Mouse (Mus musculus) telencephalon, adult 2 months (tissue): ENCODE results near the gene Tgm2.

Experiments
- DNase-seq: peaks from one replicate; pipeline ENCODE4 v3.0.0-alpha.2; 2011; ENCODE audit warnings: low read depth, low spot score

Gene Tgm2

GRCm38 (mm10) chr2:158114931-158115330 is 31.3 kb downstream of the Tgm2 start:
- DNase-seq = no peak

GRCm38 (mm10) chr2:158113591-158114257 is 32.5 kb downstream of the Tgm2 start:
- DNase-seq = no peak

- DNase-seq = no peak
Measured at GRCm38 (mm10) chr2:158109516-158109915, 36.7 kb downstream of the Tgm2 start.

GRCm38 (mm10) chr2:158106947-158107587 is 39.2 kb downstream of the Tgm2 start:
- DNase-seq = no peak

- DNase-seq = no peak
Measured at GRCm38 (mm10) chr2:158105605-158106004, 40.6 kb downstream of the Tgm2 start.

- DNase-seq = no peak
Measured at GRCm38 (mm10) chr2:158104966-158105365, 41.3 kb downstream of the Tgm2 start.

GRCm38 (mm10) chr2:158101768-158102167 is 44.5 kb downstream of the Tgm2 start:
- DNase-seq = no peak

GRCm38 (mm10) chr2:158099537-158099936 is 46.7 kb downstream of the Tgm2 start:
- no peak for DNase-seq

- no peak for DNase-seq
Measured at GRCm38 (mm10) chr2:158098730-158099129, 47.5 kb downstream of the Tgm2 start.

- no peak for DNase-seq
Measured at GRCm38 (mm10) chr2:158097071-158097470, 49.2 kb downstream of the Tgm2 start.

- no peak for DNase-seq
Measured at GRCm38 (mm10) chr2:158094846-158095245, 51.4 kb downstream of the Tgm2 start.

- no peak for DNase-seq
Measured at GRCm38 (mm10) chr2:158094300-158094699, 51.9 kb downstream of the Tgm2 start.

GRCm38 (mm10) chr2:158093345-158093744 is 52.9 kb downstream of the Tgm2 start:
- no peak for DNase-seq

- no peak for DNase-seq
Measured at GRCm38 (mm10) chr2:158090096-158090495, 56.1 kb downstream of the Tgm2 start.

GRCm38 (mm10) chr2:158084486-158084885 is 61.8 kb downstream of the Tgm2 start:
- no peak for DNase-seq

GRCm38 (mm10) chr2:158080622-158081241 is 65.5 kb downstream of the Tgm2 start:
- DNase-seq = no peak

- DNase-seq = no peak
Measured at GRCm38 (mm10) chr2:158079843-158080395, 66.3 kb downstream of the Tgm2 start.

GRCm38 (mm10) chr2:158078971-158079370 is 67.3 kb downstream of the Tgm2 start:
- DNase-seq = no peak

GRCm38 (mm10) chr2:158077981-158078380 is 68.3 kb downstream of the Tgm2 start:
- no peak for DNase-seq

GRCm38 (mm10) chr2:158076690-158077089 is 69.5 kb downstream of the Tgm2 start:
- no peak for DNase-seq

- DNase-seq = no peak
Measured at GRCm38 (mm10) chr2:158074835-158075234, 71.4 kb downstream of the Tgm2 start.

- DNase-seq = no peak
Measured at GRCm38 (mm10) chr2:158071633-158071995, 74.6 kb downstream of the Tgm2 start.
